Mouse (Mus musculus): ENCODE measurements around the gene Wasf2. TPM values are rescaled to one million over a fixed set of nuclear protein-coding genes. Genes with fewer than 3 reads are reported as not detected.

Wasf2 gene
- polyA plus RNA-seq, 1 experiment = 62.0 TPM

- no peaks in the 10 kb centered on the region for H3K27me3 ChIP-seq (ENCODE audit: control insufficient read depth, insufficient read depth, insufficient read length)
- no peak overlapping the region for H3K4me2 ChIP-seq (ENCODE audit: low read depth)
- H3K4me3 ChIP-seq = no peak overlapping the region
- H3K36me3 ChIP-seq (ENCODE audit: control insufficient read depth, insufficient read depth) = no peaks in the 10 kb centered on the region
- H3K79me2 ChIP-seq (ENCODE audit: control insufficient read depth, insufficient read depth) = no peaks in the 10 kb centered on the region
- TF ChIP-seq MYOG (IDR thresholded peaks at IDR 0.05; ENCODE audit: control insufficient read depth in 1 of 3, insufficient read depth in 1 of 3, insufficient read length in 2 of 3, low read depth in 2 of 3) (no peak), POLR2A (IDR thresholded peaks at IDR 0.05; ENCODE audit: insufficient read length, low read depth) (no peak), USF1 (IDR thresholded peaks at IDR 0.05; ENCODE audit: low read depth) (no peak), TCF3 (IDR thresholded peaks at IDR 0.05; ENCODE audit: insufficient read length, low read depth) (no peak), MAX (IDR thresholded peaks at IDR 0.05; ENCODE audit: low read depth) (no peak), CEBPB (IDR thresholded peaks at IDR 0.05; ENCODE audit: insufficient read depth, poor library complexity, severe bottlenecking) (no peak)
- no peak overlapping the region for H3ac ChIP-seq (ENCODE audit: control insufficient read depth, insufficient read length)
Measured at GRCm38 (mm10) chr4:133101751-133102150, 28.6 kb upstream of the Wasf2 start.

GRCm38 (mm10) chr4:133103525-133104193 is 26.6 kb upstream of the Wasf2 start:
- H3K36me3 ChIP-seq (ENCODE audit: control insufficient read depth, insufficient read depth) = no peaks in the 10 kb centered on the region
- no peak overlapping the region for H3K4me3 ChIP-seq
- no peaks in the 10 kb centered on the region for H3K27me3 ChIP-seq (ENCODE audit: control insufficient read depth, insufficient read depth, insufficient read length)
- peak overlapping the region; percentile 46 for H3K4me2 ChIP-seq (ENCODE audit: low read depth)
- no peaks in the 10 kb centered on the region for H3K79me2 ChIP-seq (ENCODE audit: control insufficient read depth, insufficient read depth)
- no peak overlapping the region for H3ac ChIP-seq (ENCODE audit: control insufficient read depth, insufficient read length)
- TF ChIP-seq POLR2AphosphoS2 (IDR thresholded peaks at IDR 0.05; ENCODE audit: insufficient read length, low read depth) (no peak), MYOG (IDR thresholded peaks at IDR 0.05; ENCODE audit: control insufficient read depth in 1 of 3, insufficient read depth in 1 of 3, insufficient read length in 2 of 3, low read depth in 2 of 3) (peak; percentile 26 to 82 (median 61)), SRF (IDR thresholded peaks at IDR 0.05; ENCODE audit: control insufficient read depth, insufficient read length, low read depth) (peak; percentile 59), MYOD1 (IDR thresholded peaks at IDR 0.05; ENCODE audit: control insufficient read depth in 1 of 3, insufficient read length in 2 of 3, low read depth in 2 of 3) (peak in 2 of 3 experiments; percentile 46 to 82), MAX (IDR thresholded peaks at IDR 0.05; ENCODE audit: low read depth) (no peak)

DNA sequence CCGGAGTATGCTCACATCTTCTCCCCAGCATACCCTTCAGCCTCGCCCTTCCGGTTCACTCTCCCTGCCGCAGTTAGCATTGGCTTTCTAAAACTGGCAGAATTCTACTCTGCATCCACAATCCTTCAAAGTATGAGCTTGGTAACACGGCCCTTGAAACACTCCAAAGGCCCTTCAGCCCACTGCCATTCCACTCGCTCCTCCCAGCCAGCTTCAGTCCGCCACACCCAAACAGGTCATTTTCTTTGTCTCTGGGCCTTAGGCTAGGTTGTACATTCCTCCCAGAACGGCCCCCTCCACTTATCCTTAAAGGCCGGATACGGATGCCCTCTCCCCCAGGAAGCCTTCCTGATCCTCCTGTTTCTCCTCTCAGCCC is 26.1 kb upstream of the Wasf2 start:
- Histone ChIP-seq H3K27me3 (ENCODE audit: control insufficient read depth, insufficient read depth, insufficient read length) (no peaks in the 10 kb centered on the region), H3K79me2 (ENCODE audit: control insufficient read depth, insufficient read depth) (no peaks in the 10 kb centered on the region), H3K4me2 (ENCODE audit: low read depth) (peak overlapping the region; percentile 46), H3K36me3 (ENCODE audit: control insufficient read depth, insufficient read depth) (no peaks in the 10 kb centered on the region), H3ac (ENCODE audit: control insufficient read depth, insufficient read length) (no peak overlapping the region), H3K4me3 (no peak overlapping the region)
- TF ChIP-seq MAX (IDR thresholded peaks at IDR 0.05; ENCODE audit: low read depth) (no peak), CEBPB (IDR thresholded peaks at IDR 0.05; ENCODE audit: insufficient read depth, poor library complexity, severe bottlenecking) (no peak), REST (IDR thresholded peaks at IDR 0.05; ENCODE audit: insufficient read depth, insufficient read length) (no peak), USF1 (IDR thresholded peaks at IDR 0.05; ENCODE audit: low read depth) (no peak), TCF3 (IDR thresholded peaks at IDR 0.05; ENCODE audit: insufficient read length, low read depth) (no peak), MYOD1 (IDR thresholded peaks at IDR 0.05; ENCODE audit: control insufficient read depth in 1 of 3, insufficient read length in 2 of 3, low read depth in 2 of 3) (no peak), MYOG (IDR thresholded peaks at IDR 0.05; ENCODE audit: control insufficient read depth in 1 of 3, insufficient read depth in 1 of 3, insufficient read length in 2 of 3, low read depth in 2 of 3) (no peak), SRF (IDR thresholded peaks at IDR 0.05; ENCODE audit: control insufficient read depth, insufficient read length, low read depth) (no peak), E2F4 (IDR thresholded peaks at IDR 0.05; ENCODE audit: insufficient read depth) (no peak), POLR2A (IDR thresholded peaks at IDR 0.05; ENCODE audit: insufficient read length, low read depth) (no peak), POLR2AphosphoS2 (IDR thresholded peaks at IDR 0.05; ENCODE audit: insufficient read length, low read depth) (no peak), TCF12 (IDR thresholded peaks at IDR 0.05; ENCODE audit: insufficient read depth, poor library complexity, severe bottlenecking) (no peak)

DNA sequence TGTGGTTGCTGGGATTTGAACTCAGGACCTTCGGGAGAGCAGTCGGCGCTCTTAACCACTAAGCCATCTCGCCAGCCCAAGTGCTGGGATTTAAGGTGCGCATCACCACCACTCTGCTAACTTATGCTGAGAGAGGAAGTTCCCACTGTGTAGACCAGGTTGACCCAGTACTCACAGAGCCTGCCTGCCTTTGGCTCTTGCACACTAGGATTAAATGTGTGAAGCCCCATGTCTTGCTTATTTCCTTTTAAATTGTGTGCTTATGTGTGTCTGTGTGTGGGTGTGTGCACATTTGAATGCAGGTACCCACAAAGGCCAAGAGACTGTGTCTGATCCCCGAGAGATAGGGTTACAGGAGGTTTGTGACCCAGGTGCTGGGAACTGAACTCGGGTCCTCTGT is 23.6 kb upstream of the Wasf2 start:
- Histone ChIP-seq H3K4me2 (ENCODE audit: low read depth) (peak overlapping the region; percentile 15), H3K79me2 (ENCODE audit: control insufficient read depth, insufficient read depth) (no peaks in the 10 kb centered on the region), H3K4me3 (no peak overlapping the region), H3ac (ENCODE audit: control insufficient read depth, insufficient read length) (no peak overlapping the region), H3K36me3 (ENCODE audit: control insufficient read depth, insufficient read depth) (no peaks in the 10 kb centered on the region), H3K27me3 (ENCODE audit: control insufficient read depth, insufficient read depth, insufficient read length) (no peaks in the 10 kb centered on the region)
- TF ChIP-seq SRF (IDR thresholded peaks at IDR 0.05; ENCODE audit: control insufficient read depth, insufficient read length, low read depth) (no peak), CEBPB (IDR thresholded peaks at IDR 0.05; ENCODE audit: insufficient read depth, poor library complexity, severe bottlenecking) (no peak), TCF12 (IDR thresholded peaks at IDR 0.05; ENCODE audit: insufficient read depth, poor library complexity, severe bottlenecking) (no peak)

DNA sequence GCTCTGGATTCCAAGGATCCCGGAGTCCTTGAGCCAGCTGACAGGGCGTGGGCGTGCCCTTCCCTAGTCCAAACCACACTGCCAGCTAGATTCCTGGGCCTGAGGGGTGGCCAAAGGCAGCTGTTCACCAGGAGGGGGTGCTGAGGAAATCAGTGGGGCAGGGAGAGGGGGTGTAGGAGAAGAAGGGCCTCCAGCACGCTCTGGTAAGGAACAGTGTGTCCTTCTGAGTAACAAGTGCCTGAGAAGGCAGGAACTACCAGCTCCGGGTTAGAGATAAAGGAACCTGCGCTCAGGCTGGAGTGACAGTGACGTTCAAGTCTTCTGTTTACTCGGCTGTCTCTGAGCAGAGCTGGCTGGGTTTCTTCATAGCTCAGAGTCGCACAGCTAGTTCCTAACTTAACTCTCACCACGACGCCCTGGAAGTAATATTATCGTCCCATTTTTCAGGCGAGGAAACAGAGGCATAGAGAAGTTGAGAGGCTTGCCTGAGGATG is 22.5 kb upstream of the Wasf2 start:
- Histone ChIP-seq H3K4me3 (peak overlapping the region; percentile 18), H3ac (ENCODE audit: control insufficient read depth, insufficient read length) (peak overlapping the region; percentile 26), H3K36me3 (ENCODE audit: control insufficient read depth, insufficient read depth) (no peaks in the 10 kb centered on the region), H3K4me2 (ENCODE audit: low read depth) (peak overlapping the region; percentile 86), H3K27me3 (ENCODE audit: control insufficient read depth, insufficient read depth, insufficient read length) (no peaks in the 10 kb centered on the region), H3K79me2 (ENCODE audit: control insufficient read depth, insufficient read depth) (no peaks in the 10 kb centered on the region)
- peak; percentile 37 for TF ChIP-seq POLR2A (IDR thresholded peaks at IDR 0.05; ENCODE audit: insufficient read length, low read depth)
- TF ChIP-seq TCF3 (IDR thresholded peaks at IDR 0.05; ENCODE audit: insufficient read length, low read depth) = peak; percentile 55
- peak; percentile 91 for TF ChIP-seq TCF12 (IDR thresholded peaks at IDR 0.05; ENCODE audit: insufficient read depth, poor library complexity, severe bottlenecking)
- no peak for TF ChIP-seq CEBPB (IDR thresholded peaks at IDR 0.05; ENCODE audit: insufficient read depth, poor library complexity, severe bottlenecking)
- TF ChIP-seq MYOG (IDR thresholded peaks at IDR 0.05; ENCODE audit: control insufficient read depth in 1 of 3, insufficient read depth in 1 of 3, insufficient read length in 2 of 3, low read depth in 2 of 3) = peak; percentile 82 to 95 (median 93)
- no peak for TF ChIP-seq USF1 (IDR thresholded peaks at IDR 0.05; ENCODE audit: low read depth)
- TF ChIP-seq REST (IDR thresholded peaks at IDR 0.05; ENCODE audit: insufficient read depth, insufficient read length) = peak; percentile 45
- no peak for TF ChIP-seq POLR2AphosphoS2 (IDR thresholded peaks at IDR 0.05; ENCODE audit: insufficient read length, low read depth)
- TF ChIP-seq SRF (IDR thresholded peaks at IDR 0.05; ENCODE audit: control insufficient read depth, insufficient read length, low read depth) = no peak
- TF ChIP-seq MYOD1 (IDR thresholded peaks at IDR 0.05; ENCODE audit: control insufficient read depth in 1 of 3, insufficient read length in 2 of 3, low read depth in 2 of 3) = peak; percentile 89 to 95 (median 94)
- TF ChIP-seq E2F4 (IDR thresholded peaks at IDR 0.05; ENCODE audit: insufficient read depth) = no peak
- TF ChIP-seq MAX (IDR thresholded peaks at IDR 0.05; ENCODE audit: low read depth) = no peak

Data from myocyte (in vitro differentiated cells).